Mouse (Mus musculus) thymus, adult 2 months (tissue): Measurements from ENCODE around the gene 6430550D23Rik. TPM values are rescaled to one million over a fixed set of nuclear protein-coding genes. Genes with fewer than 3 reads are reported as not detected.
A peak's percentile ranks its signal among the peaks of the same experiment; 100 is the strongest.
"Not testable (repeated sequence)": the region's sequence is repeated elsewhere in the genome, so short reads cannot be mapped to it uniquely, and the experiment has no call there.

Source experiments
- DNase-seq: peaks from one replicate; pipeline ENCODE4 v3.0.0; 2021
- H3K27ac ChIP-seq: fragments of 200-500 bp; 2 replicates; pipeline ENCODE4 v1.5.1; 2012; ENCODE audit warnings: low read length, control low read depth; ENCODE audit not compliant: control insufficient read depth, insufficient read depth
- H3K27me3 ChIP-seq: fragments of 200-500 bp; 2 replicates; pipeline ENCODE4 v1.6.1; 2012; ENCODE audit warnings: mild to moderate bottlenecking, low read length, moderate library complexity, mixed read lengths; ENCODE audit not compliant: control insufficient read depth, insufficient read depth
- H3K36me3 ChIP-seq: fragments of 200-500 bp; 2 replicates; pipeline ENCODE4 v1.6.1; 2012; ENCODE audit warnings: mild to moderate bottlenecking, low read length, moderate library complexity; ENCODE audit not compliant: control insufficient read depth, insufficient read depth
- H3K4me1 ChIP-seq: fragments of 200-500 bp; replicated peaks from 2 replicates; pipeline ENCODE4 v1.6.1; 2012; ENCODE audit warnings: low read length; ENCODE audit not compliant: control insufficient read depth, insufficient read depth
- H3K4me3 ChIP-seq: fragments of 200-500 bp; 2 replicates; pipeline ENCODE4 v1.5.1; 2012; ENCODE audit warnings: mild to moderate bottlenecking, low read length, control low read depth, moderate library complexity; ENCODE audit not compliant: control insufficient read depth, insufficient read depth
- CTCF ChIP-seq: fragments of 200-500 bp; IDR thresholded peaks from 2 replicates; pipeline ENCODE4 v1.5.1; 2012; ENCODE audit warnings: mild to moderate bottlenecking, control low read depth, low read length, moderate library complexity, borderline replicate concordance; ENCODE audit not compliant: control insufficient read depth, poor library complexity, insufficient read depth; ENCODE audit errors: extremely low read depth
- POLR2A ChIP-seq: fragments of 200-500 bp; IDR thresholded peaks from 2 replicates; pipeline ENCODE4 v1.6.1; 2012; ENCODE audit warnings: mild to moderate bottlenecking, low read length, control low read depth, moderate library complexity; ENCODE audit not compliant: control insufficient read depth, poor library complexity, insufficient read depth; ENCODE audit errors: extremely low read depth
- WGBS: fragments of 180-500 bp; shearing (Covaris S2); methylation state at CpG from one replicate; pipeline ENCODE4 v1.1.7; 2018; 5-methylcytosine and 5-hydroxymethylcytosine counted together
- polyA plus RNA-seq: library from polyadenylated mRNA; depleted of rRNA; stranded (reverse); fragments of >200 nt; gene quantifications from 2 replicates; pipeline ENCODE4 v1.2.3, GENCODE M21; 2012; rRNA removed

The 6430550D23Rik gene
- polyA plus RNA-seq, 1 experiment = 4.2 TPM

DNA sequence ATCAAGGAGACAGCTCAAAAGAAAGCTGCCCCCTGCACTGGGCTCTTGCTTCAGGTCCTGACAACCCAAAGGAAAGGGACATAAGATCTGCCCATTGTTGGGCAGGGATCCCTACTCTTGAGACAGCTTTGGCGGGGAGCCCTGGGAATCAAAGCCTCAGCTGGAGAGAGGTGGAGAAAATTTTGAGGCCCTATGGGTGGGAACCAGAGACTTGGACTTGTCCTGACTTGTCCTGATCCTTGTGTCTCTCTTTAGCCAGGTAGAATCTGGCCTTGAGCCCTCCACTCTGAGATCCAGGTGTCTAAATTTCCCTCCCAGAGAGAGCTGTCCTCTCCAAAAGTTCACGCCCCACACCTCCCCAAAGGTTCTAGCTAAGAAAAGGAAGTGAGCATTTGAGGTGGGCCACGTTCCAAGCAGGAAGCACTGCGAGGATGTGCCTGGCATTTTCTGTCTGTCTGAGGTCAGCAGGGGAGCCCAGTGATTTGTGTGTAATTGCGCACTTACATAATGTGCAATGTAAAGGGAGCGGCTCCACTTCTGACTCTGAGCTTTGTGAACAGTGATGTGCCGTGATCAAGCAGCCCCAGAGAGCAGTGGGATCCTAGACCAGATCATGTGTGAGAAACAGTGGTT is 67.8 kb downstream of the 6430550D23Rik start:
- DNase-seq = no peak
- H3K4me3 ChIP-seq = no peak overlapping the region
- no peaks in the 10 kb centered on the region for H3K27me3 ChIP-seq
- whole genome bisulfite sequencing = 44% methylated on average over 7 of the region's 7 CpGs
- TF ChIP-seq CTCF (no peak), POLR2A (no peak)
- H3K4me1 ChIP-seq = no peaks in the 10 kb centered on the region
- H3K36me3 ChIP-seq = no peaks in the 10 kb centered on the region
- no peak overlapping the region for H3K27ac ChIP-seq

DNA sequence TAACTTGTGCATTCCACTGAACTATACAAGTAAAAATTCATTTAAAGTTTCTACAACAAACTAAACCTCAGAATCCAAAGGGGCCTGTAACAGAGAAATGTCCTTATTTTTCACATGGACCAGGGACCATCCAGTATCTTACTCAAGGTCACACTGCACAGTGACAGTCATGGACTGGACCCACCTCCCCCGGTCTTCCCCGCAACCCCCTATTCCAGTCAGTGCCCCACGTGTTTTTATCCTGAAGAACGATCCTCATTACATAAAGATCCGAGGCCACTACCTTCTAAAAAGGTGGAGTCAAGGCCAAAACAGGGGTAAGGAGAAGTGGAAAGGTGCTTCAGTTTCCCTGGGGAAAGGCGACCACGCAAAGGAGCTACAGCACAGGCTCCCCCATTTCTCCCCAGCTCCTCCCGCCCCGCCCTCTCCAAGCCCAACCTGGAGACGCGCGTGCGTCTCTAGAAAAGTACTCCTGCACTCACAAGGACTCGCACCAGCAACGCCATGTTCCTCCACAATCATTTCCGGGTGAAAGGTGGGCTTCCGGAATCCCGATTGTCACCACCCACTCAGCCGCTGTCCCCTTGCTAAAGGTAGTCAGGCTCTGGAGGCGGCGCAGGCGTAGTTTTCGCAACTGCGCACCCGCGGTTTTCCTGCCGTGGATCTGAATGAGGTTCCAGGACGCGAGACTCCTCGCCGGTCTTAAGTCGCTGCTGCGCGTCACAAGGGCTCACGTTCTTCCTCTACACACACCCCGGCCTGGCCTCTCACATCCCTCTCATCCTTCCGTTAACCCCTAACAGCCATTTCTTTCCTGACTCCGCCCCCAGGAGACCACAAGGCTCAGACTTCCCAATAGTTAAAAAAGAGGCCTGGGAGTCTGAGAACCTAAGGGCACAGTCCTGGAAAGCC is 78.0 kb downstream of the 6430550D23Rik start, which contains the start of gene Uqcc1:
Gene Uqcc1 (minus strand): TSS at position 780 of the 912 bp plus-strand sequence.
- TF ChIP-seq POLR2A (0 out of 2 replicates have a peak, but pooled peaks have one; percentile 55), CTCF (no peak; the same call in 1 of the 2 replicates)
- peaks cover 7% of the 10 kb centered on the region for H3K4me1 ChIP-seq

DNA sequence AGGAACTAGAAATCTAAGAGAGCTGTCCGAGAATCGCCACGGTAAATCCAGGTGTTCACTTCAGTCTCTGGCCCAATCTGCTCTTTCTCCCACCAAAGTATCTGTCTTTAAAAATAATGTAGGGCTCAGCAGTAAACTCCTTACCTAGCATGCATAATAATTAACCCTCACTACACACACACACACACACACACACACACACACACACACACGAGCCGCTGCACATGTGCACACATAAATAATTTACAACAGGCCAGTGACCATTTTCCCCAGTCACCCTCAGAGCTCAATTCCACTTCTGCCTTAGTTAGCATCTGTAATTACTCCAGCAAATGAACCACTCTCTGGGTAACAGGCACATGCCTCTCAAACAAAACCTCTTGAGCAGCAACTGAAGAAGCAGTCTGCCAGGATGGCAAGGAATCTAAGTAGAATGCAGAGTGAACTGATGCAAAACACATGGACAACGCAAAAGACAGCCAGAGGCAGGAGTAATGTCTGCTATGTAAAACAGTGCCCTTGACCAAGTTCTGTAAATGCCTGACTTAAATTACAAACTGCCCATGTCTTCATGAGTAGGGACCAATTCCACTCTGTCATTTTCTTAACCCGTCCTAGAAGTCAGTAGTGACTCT is 78.9 kb downstream of the 6430550D23Rik start:
- no peak for TF ChIP-seq CTCF
- no peak for TF ChIP-seq POLR2A
- H3K4me3 ChIP-seq = no peak overlapping the region
- no peaks in the 10 kb centered on the region for H3K27me3 ChIP-seq
- DNase-seq = no peak
- H3K27ac ChIP-seq = no peak overlapping the region
- H3K4me1 ChIP-seq = peaks cover 7% of the 10 kb centered on the region
- 74% methylated on average over 7 of the region's 7 CpGs for WGBS
- H3K36me3 ChIP-seq = no peaks in the 10 kb centered on the region

More for the DNA sequence above, 78.0 kb downstream of the 6430550D23Rik start, which contains the start of gene Uqcc1:
- Histone ChIP-seq H3K27me3 (no peaks in the 10 kb centered on the region), H3K4me3 (peak within 1 kb of the TSS; percentile 78), H3K36me3 (no peaks in the 10 kb centered on the region), H3K27ac (peak within 1 kb of the TSS; percentile 34; the same call in 1 of the 2 replicates)
- DNase-seq = peak; percentile 92
- WGBS = under 1% methylated on average over 38 of the region's 38 CpGs

DNA sequence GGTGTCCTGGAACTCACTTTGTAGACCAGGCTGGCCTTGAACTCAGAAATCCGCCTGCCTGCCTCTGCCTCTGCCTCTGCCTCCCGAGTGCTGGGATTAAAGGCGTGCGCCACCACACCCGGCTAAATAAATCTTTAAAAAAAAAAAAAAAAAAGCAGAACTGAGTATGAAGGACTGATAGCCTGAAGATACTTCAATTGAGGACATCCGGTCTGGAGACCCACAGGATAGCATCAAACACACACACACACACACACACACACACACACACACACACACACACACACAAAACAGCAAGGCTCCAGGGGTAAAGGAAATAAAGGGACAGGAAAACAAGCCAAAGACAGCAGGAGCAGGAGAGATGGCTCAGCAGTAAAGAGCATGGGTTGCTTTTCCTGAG is 82.6 kb downstream of the 6430550D23Rik start:
- H3K4me3 ChIP-seq, DNase-seq, H3K27ac ChIP-seq, H3K4me1 ChIP-seq, H3K36me3 ChIP-seq, H3K27me3 ChIP-seq: not testable (repeated sequence)
- 95% methylated on average over 6 of the region's 6 CpGs for WGBS

Other genes starting within 250 kb of the 6430550D23Rik start
- gene Mmp24, start 232.6 kb downstream of the 6430550D23Rik start, polyA plus RNA-seq = 0.08 and 0.09 TPM in 2 replicates
- 37.5 and 40.3 TPM in 2 replicates for gene BC029722, start 188.6 kb downstream of the 6430550D23Rik start, polyA plus RNA-seq
- gene Eif6, start 181.1 kb downstream of the 6430550D23Rik start, polyA plus RNA-seq = 169 and 174 TPM in 2 replicates
- 0.08 and 0.14 TPM in 2 replicates for gene Fam83c, start 173.1 kb downstream of the 6430550D23Rik start, polyA plus RNA-seq
- gene Uqcc1, start 77.7 kb downstream of the 6430550D23Rik start, polyA plus RNA-seq = 26.5 and 30.0 TPM in 2 replicates
- not detected in 2 replicates for gene Gm15557, start 67.2 kb downstream of the 6430550D23Rik start, polyA plus RNA-seq
- 0.23 and 0.31 TPM in 2 replicates for gene Gdf5, start 62.6 kb downstream of the 6430550D23Rik start, polyA plus RNA-seq
- 31.6 and 36.7 TPM in 2 replicates for gene Cep250, start 51.5 kb downstream of the 6430550D23Rik start, polyA plus RNA-seq
- 273 and 293 TPM in 2 replicates for gene Ergic3, start 68 bp upstream of the 6430550D23Rik start, polyA plus RNA-seq
- gene Fer1l4, start 45.0 kb upstream of the 6430550D23Rik start, polyA plus RNA-seq = 0.08 and 0.22 TPM in 2 replicates
- 2.8 and 3.8 TPM in 2 replicates for gene Spag4, start 57.2 kb upstream of the 6430550D23Rik start, polyA plus RNA-seq
- 237 and 273 TPM in 2 replicates for gene Cpne1, start 104.0 kb upstream of the 6430550D23Rik start, polyA plus RNA-seq
- gene Rbm12, start 104.0 kb upstream of the 6430550D23Rik start, polyA plus RNA-seq = 67.2 and 72.4 TPM in 2 replicates
- 7.1 and 7.5 TPM in 2 replicates for gene Gm28036, start 119.1 kb upstream of the 6430550D23Rik start, polyA plus RNA-seq
- 214 and 241 TPM in 2 replicates for gene Romo1, start 136.1 kb upstream of the 6430550D23Rik start, polyA plus RNA-seq
- 52.7 and 53.8 TPM in 2 replicates for gene Nfs1, start 136.2 kb upstream of the 6430550D23Rik start, polyA plus RNA-seq
- 145 and 182 TPM in 2 replicates for gene Rbm39, start 172.3 kb upstream of the 6430550D23Rik start, polyA plus RNA-seq
- gene Phf20, start 188.5 kb upstream of the 6430550D23Rik start, polyA plus RNA-seq = 23.1 and 25.2 TPM in 2 replicates